Mouse (Mus musculus) small intestine, adult 2 months (tissue): ENCODE data around the gene Tdg.

Experiments
- CTCF ChIP-seq: fragments of 200-500 bp; IDR thresholded peaks from 2 replicates; pipeline ENCODE4 v1.5.1; 2012; ENCODE audit warnings: low read depth, mild to moderate bottlenecking, control low read depth, inconsistent platforms, low read length, moderate library complexity, mixed read lengths; ENCODE audit not compliant: insufficient replicate concordance, insufficient read length; ENCODE audit errors: extremely low read depth
- POLR2A ChIP-seq: fragments of 200-500 bp; IDR thresholded peaks from 2 replicates; pipeline ENCODE4 v1.6.1; 2012; ENCODE audit warnings: low read depth, mild to moderate bottlenecking, control low read depth, inconsistent platforms, low read length, moderate library complexity

- TF ChIP-seq CTCF = no peak
- no peak for TF ChIP-seq POLR2A
These were observed 4.7 kb downstream of the Tdg start for GRCm38 (mm10) chr10:82634348-82634747.
